Mouse (Mus musculus) layer of hippocampus, postnatal 36 days (tissue): ENCODE results near the gene Creb3l2. TPM values are rescaled to one million over a fixed set of nuclear protein-coding genes. Genes with fewer than 3 reads are reported as not detected.
A peak's percentile ranks its signal among the peaks of the same experiment; 100 is the strongest.

Experiments
- DNase-seq, 2 experiments: peaks; one replicate each; pipeline ENCODE4 v3.0.0; 2022
- total RNA-seq, 2 experiments: library from RNA; stranded (reverse); gene quantifications; 2 replicates each; pipeline ENCODE4 v1.2.3; 2021

Creb3l2 gene
- total RNA-seq, 2 experiments from 2014 or later, result 10.7 to 11.5 TPM

DNA sequence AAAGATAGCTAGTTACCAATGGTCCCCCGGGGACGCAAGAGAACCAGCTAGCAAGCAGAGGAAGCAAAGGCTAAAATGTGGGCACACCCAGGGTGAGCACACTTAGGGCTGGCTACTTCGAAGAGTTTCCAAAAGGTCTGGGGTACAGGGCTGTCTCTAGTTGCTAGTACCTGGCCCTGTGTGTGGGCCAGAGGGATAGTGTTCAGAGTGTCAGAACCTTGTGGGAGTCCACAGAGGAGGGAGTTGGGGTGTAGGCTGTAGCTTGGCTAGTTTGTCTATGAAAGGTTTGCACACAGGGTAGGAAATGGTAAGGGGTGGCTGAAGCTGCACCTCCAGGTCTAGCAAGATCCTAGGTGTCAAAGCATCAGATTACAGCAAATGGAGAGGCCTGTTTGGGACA lies 116.9 kb downstream of the Creb3l2 start:
- DNase-seq, result no peak

DNA sequence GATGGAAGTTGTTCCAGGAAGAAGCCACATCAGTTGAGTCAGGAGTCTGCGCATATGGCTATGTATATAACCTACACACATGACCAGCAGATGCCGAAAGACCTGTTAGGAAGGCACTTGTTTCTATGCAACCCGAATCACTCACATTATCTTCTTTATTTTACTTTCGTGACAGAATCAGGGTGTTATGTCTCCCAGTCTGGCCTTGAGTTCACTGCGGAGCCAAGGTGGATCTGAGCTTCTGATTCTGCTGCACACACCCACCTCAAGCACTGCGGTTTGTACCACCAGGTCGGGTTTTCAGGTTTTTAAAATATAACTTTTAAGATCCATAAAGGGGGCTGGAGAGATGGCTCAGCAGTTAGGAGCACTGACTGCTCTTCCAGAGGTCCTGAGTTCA lies 119.3 kb downstream of the Creb3l2 start:
- no peak for DNase-seq

DNA sequence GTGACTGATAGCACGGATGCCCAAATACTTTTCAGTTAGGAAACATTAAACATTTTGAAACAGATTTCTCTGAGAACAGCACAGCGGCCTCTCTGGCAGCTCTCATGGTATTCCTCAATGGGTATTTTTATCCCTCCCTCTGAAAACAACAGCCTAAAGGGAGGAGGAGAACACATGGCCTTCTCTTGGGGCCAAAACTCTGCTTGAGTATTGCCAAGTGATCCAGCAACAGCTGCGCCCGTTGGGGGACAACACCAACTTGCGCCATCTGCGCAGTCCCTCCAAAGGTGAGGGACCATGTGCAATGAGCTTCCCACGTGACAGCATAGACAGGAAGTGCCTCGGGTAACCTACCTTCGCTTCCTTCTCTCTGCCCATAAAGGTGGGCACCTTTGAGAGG lies 119.9 kb downstream of the Creb3l2 start:
- DNase-seq, result peak; percentile 69 to 72

DNA sequence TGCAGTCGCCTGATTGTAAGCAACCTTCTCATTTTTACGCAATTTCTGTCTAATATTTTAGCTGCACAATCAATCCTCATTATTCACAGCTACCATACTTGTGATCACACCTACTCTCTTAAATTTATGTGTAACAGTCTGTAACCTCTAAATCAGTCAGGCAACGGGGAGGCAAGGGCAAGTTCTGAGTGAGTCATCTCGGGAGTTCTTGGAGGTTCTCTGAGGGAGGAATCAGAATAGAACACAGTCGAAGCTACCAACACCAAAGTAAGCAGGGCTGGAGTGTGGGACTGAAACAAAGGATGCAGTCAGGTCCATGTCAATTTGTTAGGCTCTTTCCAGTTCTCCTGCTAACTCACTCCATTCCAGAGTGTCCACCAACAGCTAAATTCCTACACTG lies 124.0 kb downstream of the Creb3l2 start:
- DNase-seq, result no peak

DNA sequence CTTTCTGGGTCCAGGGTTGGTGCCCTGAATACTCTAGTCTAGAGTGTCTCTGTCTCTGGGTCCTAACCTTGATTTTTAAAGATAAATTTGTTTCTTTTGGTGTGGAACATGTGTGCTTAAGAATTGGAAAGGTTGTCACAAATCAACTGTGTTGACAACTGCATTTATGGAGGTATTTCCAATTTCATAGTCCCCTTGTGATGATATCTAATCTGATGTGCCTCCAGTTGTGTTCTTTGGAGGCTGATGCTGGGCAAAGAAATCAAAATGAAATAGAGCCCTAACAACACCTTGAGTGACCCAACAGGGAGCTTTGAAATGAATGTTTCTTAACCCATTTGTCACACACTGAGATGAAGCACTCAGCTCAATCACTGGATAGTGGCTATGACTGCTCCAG lies 126.5 kb downstream of the Creb3l2 start:
- no peak for DNase-seq

DNA sequence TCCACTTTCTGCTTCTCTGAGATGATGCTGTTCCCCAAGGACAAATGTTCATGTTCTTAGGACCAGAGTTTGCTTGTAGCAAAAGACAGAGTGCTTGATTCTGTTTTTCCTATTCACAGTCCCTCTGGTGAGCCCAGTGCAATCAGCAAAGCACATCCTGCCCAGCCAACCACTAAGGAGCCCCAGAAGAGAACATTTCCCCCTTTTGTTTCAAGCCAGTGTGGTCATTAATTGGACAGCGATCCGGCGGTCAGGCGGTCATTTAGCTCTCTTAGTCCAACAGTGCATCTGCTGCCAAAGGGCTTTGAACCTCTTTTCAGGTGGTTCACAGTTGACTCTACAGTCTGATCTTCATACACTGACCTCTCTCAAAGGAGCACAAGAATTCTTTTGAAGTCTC lies 131.3 kb downstream of the Creb3l2 start:
- DNase-seq, result no peak

DNA sequence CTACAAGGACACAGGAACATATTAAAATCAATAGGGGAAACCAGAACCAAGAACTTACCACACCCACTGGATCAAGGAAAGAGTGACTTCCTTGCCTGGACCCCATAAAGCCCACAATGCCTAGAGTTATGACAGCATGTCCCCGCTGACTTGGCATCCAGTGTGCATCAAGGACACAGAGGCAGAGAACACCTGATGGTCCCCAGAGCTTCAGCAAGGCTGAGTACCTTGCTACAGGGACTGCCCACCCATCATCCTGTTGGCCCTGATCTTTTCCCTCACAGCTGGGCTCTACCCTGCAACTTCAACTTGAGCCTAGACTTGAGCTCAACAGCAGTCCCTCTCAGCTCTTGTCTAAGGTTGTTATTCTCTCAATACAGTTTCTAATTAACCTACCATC lies 135.3 kb downstream of the Creb3l2 start:
- no peak for DNase-seq

DNA sequence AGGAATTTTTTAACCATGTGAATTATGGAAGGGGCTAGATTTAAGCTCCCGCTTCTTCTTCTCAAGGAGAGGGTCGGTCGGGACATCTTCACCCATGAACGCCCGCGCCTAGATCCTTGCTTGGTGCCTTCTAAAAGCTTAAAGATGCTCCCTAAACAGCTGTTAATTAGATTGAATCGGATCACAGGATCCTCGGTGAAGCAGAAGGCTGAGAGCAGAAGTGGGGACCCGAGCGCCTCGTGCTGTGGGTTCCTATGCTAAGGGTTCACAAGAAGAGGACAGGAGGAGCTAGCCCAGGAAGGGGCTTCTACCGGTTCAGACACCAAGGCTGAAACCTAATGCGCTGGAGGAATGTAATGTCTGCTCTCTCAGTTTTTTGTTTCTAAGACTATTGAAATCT lies 141.5 kb downstream of the Creb3l2 start:
- DNase-seq, result no peak

DNA sequence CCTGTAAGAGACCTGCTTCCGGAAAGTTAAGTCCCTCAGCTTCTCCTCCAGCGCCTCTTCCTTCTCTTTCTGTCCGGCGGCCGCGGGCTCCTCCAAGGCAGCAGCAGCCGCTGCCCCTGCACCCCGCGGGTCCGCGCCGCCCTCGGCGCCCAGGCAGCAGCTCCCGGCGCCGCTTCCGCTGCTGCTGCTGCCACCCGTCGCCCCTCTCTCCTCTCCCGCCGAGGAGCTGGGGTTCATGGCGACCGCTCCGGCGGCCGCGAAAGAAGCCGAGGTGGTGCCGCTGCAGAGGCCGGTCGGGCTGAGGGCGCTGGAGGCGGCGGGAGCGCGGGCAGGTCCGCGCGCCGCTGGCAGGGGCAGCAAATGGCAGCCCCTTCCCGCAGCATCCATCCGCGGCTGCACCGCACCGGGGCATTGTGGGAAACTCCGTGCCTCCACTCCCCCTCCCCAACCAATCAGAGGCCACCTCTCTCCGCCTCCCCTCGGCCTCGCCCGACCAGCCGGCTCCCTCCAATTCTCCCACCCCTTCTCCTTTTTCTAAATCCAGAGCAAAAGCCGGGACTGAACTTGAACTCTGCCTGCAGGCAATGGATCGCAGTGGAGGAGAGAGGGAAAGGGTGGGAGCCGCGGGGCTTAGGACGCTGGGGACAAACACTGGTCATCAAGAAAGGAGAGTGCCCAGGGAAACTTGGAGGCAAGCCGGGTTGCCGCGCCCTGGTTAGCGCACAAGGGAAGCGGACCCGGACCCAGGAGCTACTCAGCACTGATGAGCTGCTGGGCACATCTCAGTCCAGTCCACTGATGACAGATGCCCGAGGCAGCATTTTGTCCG lies 142.2 kb downstream of the Creb3l2 start, which contains the start of gene Dgki:
TSS of gene Dgki (minus strand) at position 623 of the 829 bp plus-strand sequence.
- peak; percentile 85 to 86 for DNase-seq

DNA sequence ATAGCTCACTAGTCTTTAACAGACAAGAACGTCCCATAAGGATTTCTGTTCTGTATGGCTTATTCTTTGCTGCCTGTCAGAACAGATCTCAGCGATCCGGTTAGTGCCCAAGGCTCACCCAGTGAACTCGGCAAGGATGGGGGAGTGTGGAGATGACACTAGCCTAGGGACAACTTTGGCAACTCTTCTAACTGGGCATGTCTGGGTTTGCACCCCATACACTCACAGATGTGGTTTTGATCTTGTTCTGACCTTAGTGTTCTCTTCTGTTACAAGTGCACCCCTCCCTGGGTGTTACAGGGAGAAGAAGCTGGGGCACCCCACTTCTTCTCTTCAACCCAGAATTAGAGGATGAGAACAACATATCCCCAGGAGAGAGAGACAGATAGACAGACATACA lies 143.0 kb downstream of the Creb3l2 start:
- DNase-seq, result no peak

DNA sequence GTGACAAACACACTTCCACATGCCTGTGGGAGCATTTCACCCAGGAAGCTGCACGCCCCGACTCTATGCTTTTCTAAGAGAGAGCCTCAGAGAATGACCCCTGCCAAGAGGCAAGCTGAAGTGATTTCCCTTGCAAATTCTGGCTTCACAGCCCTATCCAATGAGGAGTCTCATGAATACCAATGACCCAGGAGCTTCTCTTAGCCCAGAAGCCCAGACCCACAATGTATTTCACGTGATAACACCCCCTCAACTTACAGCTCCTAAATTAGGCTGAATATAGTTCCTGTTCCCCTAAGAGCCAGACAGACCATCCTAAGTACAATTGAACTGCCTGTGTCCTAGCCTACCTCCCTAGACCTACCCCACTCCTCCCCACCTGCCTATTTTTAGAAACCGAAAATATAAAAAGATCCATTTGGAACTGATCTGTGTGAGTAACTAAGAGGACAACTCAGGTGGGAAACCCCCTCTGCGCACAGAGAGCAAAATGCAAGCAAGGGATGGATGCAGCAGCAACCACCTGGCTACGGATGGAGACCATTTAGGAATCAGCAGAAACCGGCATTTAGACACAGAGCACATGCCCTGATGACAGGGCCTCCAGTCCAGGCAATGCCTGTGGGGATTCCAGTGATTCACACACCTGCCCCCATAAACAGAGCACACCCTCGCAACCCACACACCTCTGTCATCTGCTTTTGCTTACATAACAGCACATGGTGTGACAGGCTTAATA lies 144.0 kb downstream of the Creb3l2 start:
- no peak for DNase-seq

DNA sequence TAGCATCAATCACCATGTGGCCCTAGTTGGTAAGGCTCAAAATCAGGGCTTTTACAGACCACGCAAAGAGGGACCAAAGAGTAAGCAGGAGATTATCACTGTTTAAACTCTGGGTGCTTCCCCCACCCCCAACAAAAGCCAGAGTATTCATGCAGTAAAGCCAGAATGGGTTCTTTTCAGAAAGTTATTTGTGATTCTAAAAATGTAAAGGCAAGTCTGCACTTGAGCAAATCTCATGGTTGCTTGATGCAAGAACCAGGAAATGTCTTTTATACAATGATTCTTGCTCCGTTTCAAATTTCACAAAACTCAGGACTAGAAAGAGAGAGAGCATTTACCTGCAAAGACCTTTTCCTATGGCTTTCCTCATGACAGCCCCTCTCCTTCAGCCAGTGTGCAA lies 149.9 kb downstream of the Creb3l2 start:
- no peak for DNase-seq

DNA sequence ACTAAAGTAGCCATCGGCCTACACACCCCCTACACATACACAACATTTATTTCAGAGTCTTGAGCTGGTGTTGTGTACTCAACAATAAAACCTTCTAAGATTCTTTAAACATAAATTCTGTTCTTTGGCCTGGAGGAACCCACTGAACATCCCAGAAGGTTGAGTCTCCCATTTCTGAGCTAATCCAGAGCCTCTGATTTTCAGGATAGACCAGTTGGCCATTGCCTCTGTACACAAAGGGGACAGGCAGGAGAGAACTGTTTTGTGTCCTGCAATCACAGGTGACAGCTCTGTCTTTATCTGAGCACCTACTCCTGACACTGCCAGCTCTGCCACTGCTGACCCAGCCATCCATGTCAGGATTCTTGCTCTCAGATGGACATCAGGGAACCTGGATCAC lies 150.8 kb downstream of the Creb3l2 start:
- DNase-seq, result no peak

DNA sequence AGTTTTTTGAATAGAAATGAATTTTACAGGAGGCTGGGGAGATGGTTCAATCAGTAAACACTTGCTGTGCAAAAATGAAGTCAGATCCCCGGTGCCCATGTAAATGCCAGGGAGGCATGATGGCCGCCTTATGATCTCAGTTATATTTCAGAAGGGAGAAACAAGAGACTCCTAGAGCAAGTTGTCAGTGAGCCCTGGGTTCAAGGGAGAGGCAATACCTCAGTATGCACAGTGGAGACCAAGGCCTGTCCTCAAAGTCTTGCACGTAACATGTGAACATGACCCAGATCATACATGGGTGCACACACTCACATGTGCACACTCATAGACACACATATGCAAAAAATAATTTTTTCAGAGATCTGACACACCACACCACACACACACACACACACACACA lies 151.3 kb downstream of the Creb3l2 start:
- no peak for DNase-seq

DNA sequence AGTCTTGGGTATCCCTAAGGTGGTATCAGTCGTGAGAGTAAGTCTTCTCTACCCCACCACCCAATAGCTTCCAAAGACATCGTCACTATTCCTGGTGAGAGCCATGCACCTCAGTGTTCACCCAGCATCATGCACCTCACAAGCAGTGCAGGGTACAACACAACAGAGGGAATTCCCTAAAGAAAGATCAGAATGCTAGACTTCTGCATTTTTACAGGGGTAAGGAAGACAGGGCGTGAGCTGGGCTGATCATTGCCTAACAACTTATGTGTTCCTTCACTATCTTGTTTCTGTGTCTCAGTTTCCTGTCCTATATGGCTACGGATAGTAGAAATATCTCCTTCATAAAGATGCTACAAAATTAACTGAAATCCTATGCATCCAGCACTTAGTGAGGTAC lies 155.8 kb downstream of the Creb3l2 start:
- no peak for DNase-seq

DNA sequence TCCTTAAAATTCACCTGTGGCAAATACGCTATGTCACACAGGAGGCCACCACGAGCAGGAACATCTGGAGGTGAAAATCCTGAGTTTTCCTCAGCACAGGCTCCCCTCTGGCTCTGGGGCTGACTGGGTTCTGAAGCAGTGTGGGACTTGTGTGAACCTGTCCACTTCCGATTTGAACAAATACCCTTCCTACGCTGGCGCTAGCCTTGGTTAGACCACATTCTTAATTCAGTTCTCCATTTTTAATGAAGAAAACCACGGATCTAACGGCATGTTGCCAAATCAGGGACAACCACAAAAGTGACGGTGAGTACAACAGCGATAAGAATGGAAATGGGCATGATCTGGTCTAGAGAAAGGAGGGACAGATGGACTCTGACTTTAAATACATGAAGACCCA lies 157.1 kb downstream of the Creb3l2 start:
- DNase-seq, result no peak

DNA sequence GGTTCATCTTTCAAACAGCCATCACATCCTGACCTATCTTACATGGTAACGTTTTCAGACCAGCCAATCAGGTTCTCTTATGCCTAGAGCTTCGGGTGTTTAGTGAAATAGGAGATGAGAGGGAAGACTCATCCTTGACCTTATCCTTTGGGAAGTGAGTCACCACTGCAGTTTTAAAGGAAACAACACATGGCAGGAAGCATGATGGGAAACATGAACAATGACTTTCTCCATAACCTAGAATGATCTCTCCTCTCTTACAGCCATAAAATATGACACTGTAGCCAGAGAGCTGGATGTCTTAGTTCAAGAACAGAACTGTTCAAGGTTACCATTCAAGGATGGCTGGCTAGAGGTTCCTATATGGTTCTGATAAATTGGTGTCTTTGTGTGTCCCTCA lies 158.6 kb downstream of the Creb3l2 start:
- no peak for DNase-seq

DNA sequence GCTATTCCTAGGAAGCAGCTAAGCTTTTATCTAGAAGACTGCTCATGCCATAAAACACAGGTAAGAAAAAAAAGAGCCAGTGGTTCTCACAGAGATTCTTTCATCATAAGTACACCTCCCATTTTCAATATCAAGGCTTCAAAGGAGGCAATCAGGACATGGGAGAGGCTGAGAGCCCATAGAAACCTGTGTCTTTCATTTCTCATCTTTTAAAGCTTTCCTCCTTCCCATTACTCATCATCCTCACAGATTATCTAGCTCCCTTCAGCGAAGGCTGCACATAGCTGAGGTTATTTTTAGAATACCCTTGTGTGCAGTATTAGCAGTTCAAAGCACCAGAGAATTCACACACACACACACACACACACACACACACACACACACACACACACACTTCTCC lies 159.3 kb downstream of the Creb3l2 start:
- DNase-seq, result no peak

Other genes starting within 250 kb of the Creb3l2 start
- gene Dgki, start 142.0 kb downstream of the Creb3l2 start, total RNA-seq, result 10 to 100 TPM; 82.6 to 87.2 TPM
- not detected for gene Akr1d1, start 88.0 kb upstream of the Creb3l2 start, total RNA-seq